Mouse (Mus musculus): ENCODE results near the gene Zpr1. TPM values are rescaled to one million over a fixed set of nuclear protein-coding genes. Genes with fewer than 3 reads are reported as not detected.

The Zpr1 gene
- polyA plus RNA-seq, 1 experiment from 2014 or later: 57.4 TPM

- no peak for ATAC-seq (ENCODE audit: insufficient number of reproducible peaks, low FRiP score, low TSS enrichment, low read depth)
- 43% methylated on average over 7 of the region's 7 CpGs for WGBS
Measured at GRCm38 (mm10) chr9:46268343-46268873, 4.5 kb upstream of the Zpr1 start, which contains the start of gene Apoa5. TSS of gene Apoa5 (plus strand) at chr9:46268633.

GRCm38 (mm10) chr9:46269125-46269524 lies 3.7 kb upstream of the Zpr1 start:
- no peak overlapping the region for H3K9ac ChIP-seq
- no peak overlapping the region for H3K4me2 ChIP-seq (replicated peaks)
- H3K36me3 ChIP-seq: no peaks in the 10 kb centered on the region
- WGBS: 88% methylated on average over 5 of the region's 5 CpGs
- no peak for ATAC-seq (ENCODE audit: insufficient number of reproducible peaks, low FRiP score, low TSS enrichment, low read depth)
- peaks cover 16% of the 10 kb centered on the region for H3K27me3 ChIP-seq
- no peak overlapping the region for H3K27ac ChIP-seq (replicated peaks)
- no peak overlapping the region for H3K4me3 ChIP-seq (replicated peaks)
- peaks cover 11% of the 10 kb centered on the region for H3K4me1 ChIP-seq
- no peaks in the 10 kb centered on the region for H3K9me3 ChIP-seq (replicated peaks)

More at GRCm38 (mm10) chr9:46268343-46268873, 4.5 kb upstream of the Zpr1 start, which contains the start of gene Apoa5:
- H3K4me3 ChIP-seq (replicated peaks): no peak within 1 kb of the TSS
- H3K9me3 ChIP-seq (replicated peaks): no peaks in the 10 kb centered on the region
- no peaks in the 10 kb centered on the region for H3K36me3 ChIP-seq
- H3K4me2 ChIP-seq (replicated peaks): no peak within 1 kb of the TSS
- H3K9ac ChIP-seq: no peak within 1 kb of the TSS
- H3K27ac ChIP-seq (replicated peaks): no peak within 1 kb of the TSS
- H3K27me3 ChIP-seq: peaks cover 16% of the 10 kb centered on the region
- H3K4me1 ChIP-seq: peaks cover 4% of the 10 kb centered on the region; the same call in 1 of the 2 replicates

DNA sequence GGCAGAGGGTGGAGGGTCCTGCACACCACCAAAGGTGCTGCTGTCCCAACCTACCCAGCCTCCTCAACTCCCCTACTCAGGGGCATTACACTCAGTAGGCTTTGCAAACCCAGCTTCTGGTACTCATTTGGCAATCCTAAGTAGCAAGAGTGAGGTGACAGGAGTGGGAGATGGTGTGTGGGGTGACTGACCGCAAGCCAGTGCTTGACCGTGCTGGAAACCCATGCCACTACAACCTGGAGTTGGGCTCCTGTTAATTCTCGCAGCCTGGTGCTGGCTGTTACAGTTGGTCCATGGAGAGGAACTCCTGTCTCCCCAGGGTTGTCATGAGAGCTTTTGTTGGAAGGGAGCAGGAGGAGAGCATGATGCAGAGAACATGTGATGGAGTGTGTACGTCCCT lies 2.1 kb upstream of the Zpr1 start:
- Histone ChIP-seq H3K9me3 (replicated peaks) (no peaks in the 10 kb centered on the region), H3K4me1 (peaks cover 14% of the 10 kb centered on the region), H3K27ac (replicated peaks) (no peak overlapping the region), H3K36me3 (peaks cover 15% of the 10 kb centered on the region), H3K9ac (no peak overlapping the region), H3K27me3 (peaks cover 16% of the 10 kb centered on the region), H3K4me2 (replicated peaks) (no peak overlapping the region), H3K4me3 (replicated peaks) (no peak overlapping the region)
- no peak for ATAC-seq (ENCODE audit: insufficient number of reproducible peaks, low FRiP score, low TSS enrichment, low read depth)
- 91% methylated on average over 4 of the region's 4 CpGs for WGBS

DNA sequence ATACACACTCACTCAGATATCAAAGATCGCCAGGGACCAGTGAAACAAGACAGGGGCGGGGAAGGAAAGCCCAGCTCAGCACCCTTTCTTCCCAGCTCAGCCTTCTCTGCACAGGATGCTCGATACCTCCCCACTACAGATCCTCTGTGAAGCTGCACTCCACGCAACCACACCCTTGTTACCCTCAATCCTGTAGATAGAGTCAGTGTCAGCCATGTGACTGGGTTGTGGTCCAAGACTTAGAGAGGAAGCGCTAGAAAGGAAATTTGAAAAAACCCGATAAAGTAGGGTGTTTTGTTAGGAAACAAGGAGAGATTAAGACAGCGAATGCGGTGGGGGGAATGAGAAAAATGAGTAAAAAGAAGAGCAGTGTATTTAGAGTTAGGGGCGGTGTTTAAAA lies 794 bp upstream of the Zpr1 start:
- ATAC-seq (ENCODE audit: insufficient number of reproducible peaks, low FRiP score, low TSS enrichment, low read depth): no peak
- Histone ChIP-seq H3K9me3 (replicated peaks) (no peaks in the 10 kb centered on the region), H3K4me1 (peaks cover 14% of the 10 kb centered on the region), H3K4me2 (replicated peaks) (no peak overlapping the region; the same call in 1 of the 2 replicates), H3K36me3 (peaks cover 28% of the 10 kb centered on the region), H3K27ac (replicated peaks) (no peak overlapping the region), H3K9ac (no peak overlapping the region), H3K27me3 (peaks cover 16% of the 10 kb centered on the region), H3K4me3 (replicated peaks) (peak overlapping the region; percentile 89; the same call in 1 of the 2 replicates)
- 84% methylated on average over 9 of the region's 9 CpGs for whole genome bisulfite sequencing

DNA sequence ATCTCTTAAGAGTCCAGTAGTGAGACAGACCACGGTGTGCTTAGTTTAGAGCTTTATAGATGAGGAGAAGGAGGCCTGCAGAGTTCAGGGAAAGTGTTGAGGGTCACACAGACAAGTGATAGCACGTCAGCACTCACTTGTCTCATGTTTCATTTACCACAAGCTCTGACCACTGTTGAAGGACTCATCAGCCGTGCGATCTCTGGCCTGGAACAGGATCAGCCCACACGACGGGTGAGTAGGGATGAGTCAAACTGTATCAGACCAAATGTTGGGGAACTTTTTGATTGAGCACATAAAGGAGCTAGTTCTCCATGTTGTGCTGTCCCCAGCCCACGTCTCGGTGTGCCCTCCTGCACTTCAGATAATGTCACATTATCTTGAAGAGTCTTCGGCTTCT lies 1.6 kb downstream of the Zpr1 start:
- Histone ChIP-seq H3K4me3 (replicated peaks) (peak overlapping the region; percentile 89; the same call in 1 of the 2 replicates), H3K4me1 (peaks cover 14% of the 10 kb centered on the region), H3K9ac (no peak overlapping the region), H3K36me3 (peaks cover 47% of the 10 kb centered on the region), H3K9me3 (replicated peaks) (no peaks in the 10 kb centered on the region), H3K4me2 (replicated peaks) (peak overlapping the region; percentile 80; the same call in 1 of the 2 replicates), H3K27me3 (peaks cover 16% of the 10 kb centered on the region), H3K27ac (replicated peaks) (no peak overlapping the region)
- ATAC-seq (ENCODE audit: insufficient number of reproducible peaks, low FRiP score, low TSS enrichment, low read depth): no peak
- 83% methylated on average over 9 of the region's 9 CpGs for WGBS

DNA sequence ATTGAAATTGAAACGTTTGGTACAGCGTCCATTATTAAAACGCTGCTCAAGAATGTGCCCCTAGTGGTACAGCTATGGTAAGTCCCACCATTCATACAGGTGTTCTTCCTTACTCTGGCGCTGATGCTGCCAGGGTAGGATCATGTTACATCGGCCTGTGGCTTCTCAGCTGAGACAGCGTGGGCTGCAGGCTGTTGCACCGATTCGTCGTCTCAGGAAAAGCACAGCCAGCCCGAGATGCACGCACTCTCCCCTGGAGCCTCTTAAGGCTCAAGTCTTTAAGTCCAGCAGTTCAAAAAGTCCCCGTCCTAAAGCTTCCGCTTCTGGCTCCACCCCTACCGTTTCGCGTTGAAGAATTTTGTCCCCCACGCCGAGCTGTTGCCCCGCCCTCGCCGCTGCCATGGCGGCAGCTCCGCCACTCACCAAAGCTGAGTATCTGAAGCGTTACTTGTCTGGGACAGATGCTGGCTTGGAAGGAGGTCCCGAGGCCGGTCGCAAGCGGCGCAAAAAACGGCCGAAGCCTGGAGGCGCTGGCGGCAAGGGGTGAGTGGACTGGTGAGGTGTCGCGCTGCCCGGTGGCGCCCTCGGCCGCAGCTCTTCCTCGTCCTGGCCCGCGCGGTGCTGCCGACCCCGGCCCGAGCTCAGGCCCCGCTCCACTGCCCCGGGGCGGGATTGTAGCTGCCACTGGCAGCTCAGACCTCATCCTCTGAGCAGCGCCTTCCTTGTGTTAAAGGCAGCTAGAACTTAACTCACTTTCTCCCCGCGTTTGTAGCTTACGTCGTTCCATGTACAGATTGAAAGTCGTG lies 10.0 kb downstream of the Zpr1 start, which contains the start of gene Bud13:
Gene Bud13 (plus strand): TSS at position 378 of the 806 bp plus-strand sequence.
- under 1% methylated on average over 55 of the region's 55 CpGs for WGBS
- H3K9me3 ChIP-seq (replicated peaks): no peaks in the 10 kb centered on the region
- H3K27ac ChIP-seq (replicated peaks): peak within 1 kb of the TSS; percentile 85
- peaks cover 50% of the 10 kb centered on the region for H3K36me3 ChIP-seq
- H3K4me1 ChIP-seq: peaks cover 18% of the 10 kb centered on the region
- H3K4me3 ChIP-seq (replicated peaks): peak within 1 kb of the TSS; percentile 75
- peak within 1 kb of the TSS; percentile 77 for H3K9ac ChIP-seq
- peak within 1 kb of the TSS; percentile 53 for H3K4me2 ChIP-seq (replicated peaks)
- peak; percentile 89 for ATAC-seq (ENCODE audit: insufficient number of reproducible peaks, low FRiP score, low TSS enrichment, low read depth)
- H3K27me3 ChIP-seq: no peaks in the 10 kb centered on the region

GRCm38 (mm10) chr9:46298381-46298780 lies 25.5 kb downstream of the Zpr1 start:
- 79% methylated on average over 4 of the region's 4 CpGs for WGBS

GRCm38 (mm10) chr9:46302142-46302541 lies 29.3 kb downstream of the Zpr1 start:
- Histone ChIP-seq H3K9me3 (replicated peaks) (no peaks in the 10 kb centered on the region), H3K4me2 (replicated peaks) (no peak overlapping the region), H3K27ac (replicated peaks) (no peak overlapping the region), H3K9ac (no peak overlapping the region), H3K4me3 (replicated peaks) (no peak overlapping the region), H3K36me3 (peaks cover 20% of the 10 kb centered on the region), H3K4me1 (no peaks in the 10 kb centered on the region), H3K27me3 (no peaks in the 10 kb centered on the region)
- WGBS: 9% methylated on average over 2 of the region's 2 CpGs
- no peak for ATAC-seq (ENCODE audit: insufficient number of reproducible peaks, low FRiP score, low TSS enrichment, low read depth)

More at GRCm38 (mm10) chr9:46298381-46298780, 25.5 kb downstream of the Zpr1 start:
- Histone ChIP-seq H3K36me3 (peaks cover 49% of the 10 kb centered on the region), H3K27ac (replicated peaks) (no peak overlapping the region), H3K4me3 (replicated peaks) (no peak overlapping the region), H3K4me2 (replicated peaks) (no peak overlapping the region), H3K9me3 (replicated peaks) (no peaks in the 10 kb centered on the region), H3K27me3 (no peaks in the 10 kb centered on the region), H3K9ac (no peak overlapping the region), H3K4me1 (no peaks in the 10 kb centered on the region)
- no peak for ATAC-seq (ENCODE audit: insufficient number of reproducible peaks, low FRiP score, low TSS enrichment, low read depth)

GRCm38 (mm10) chr9:46309121-46309520 lies 36.3 kb downstream of the Zpr1 start:
- no peak overlapping the region for H3K4me3 ChIP-seq (replicated peaks)
- H3K4me2 ChIP-seq (replicated peaks): no peak overlapping the region
- no peaks in the 10 kb centered on the region for H3K9me3 ChIP-seq (replicated peaks)
- H3K4me1 ChIP-seq: no peaks in the 10 kb centered on the region; the same call in 1 of the 2 replicates
- no peak for ATAC-seq (ENCODE audit: insufficient number of reproducible peaks, low FRiP score, low TSS enrichment, low read depth)
- peaks cover 3% of the 10 kb centered on the region; the same call in 1 of the 2 replicates for H3K27me3 ChIP-seq
- no peak overlapping the region for H3K27ac ChIP-seq (replicated peaks)
- WGBS: 11% methylated on average over 7 of the region's 7 CpGs
- H3K9ac ChIP-seq: no peak overlapping the region
- H3K36me3 ChIP-seq: no peaks in the 10 kb centered on the region

DNA sequence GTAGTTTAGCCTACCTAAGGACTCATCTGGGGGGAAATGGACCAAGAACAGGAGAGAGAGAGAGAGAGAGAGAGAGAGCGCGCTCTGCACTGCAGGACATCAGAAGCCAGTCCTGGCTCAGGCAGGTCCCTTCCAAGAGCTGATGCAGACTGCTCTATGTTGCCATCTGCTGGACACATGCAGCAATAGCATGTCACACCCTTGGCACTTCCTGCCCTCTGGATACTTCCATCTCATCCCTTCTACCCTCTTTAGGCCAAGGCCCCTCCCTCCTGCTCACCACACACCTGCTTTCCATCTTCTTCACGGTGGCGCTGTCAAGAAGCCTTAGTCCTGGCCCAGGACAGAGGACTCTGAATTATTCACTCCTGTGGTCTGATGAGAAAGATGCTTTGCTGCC lies 41.6 kb downstream of the Zpr1 start:
- Histone ChIP-seq H3K4me2 (replicated peaks) (no peak overlapping the region), H3K27me3 (0 out of 2 replicates have a peak, but pooled peaks cover 10% of the 10 kb centered on the region), H3K4me1 (no peaks in the 10 kb centered on the region), H3K9me3 (replicated peaks) (no peaks in the 10 kb centered on the region), H3K27ac (replicated peaks) (no peak overlapping the region), H3K36me3 (no peaks in the 10 kb centered on the region), H3K4me3 (replicated peaks) (no peak overlapping the region), H3K9ac (no peak overlapping the region)
- ATAC-seq (ENCODE audit: insufficient number of reproducible peaks, low FRiP score, low TSS enrichment, low read depth): no peak
- WGBS: 9% methylated on average over 4 of the region's 4 CpGs

DNA sequence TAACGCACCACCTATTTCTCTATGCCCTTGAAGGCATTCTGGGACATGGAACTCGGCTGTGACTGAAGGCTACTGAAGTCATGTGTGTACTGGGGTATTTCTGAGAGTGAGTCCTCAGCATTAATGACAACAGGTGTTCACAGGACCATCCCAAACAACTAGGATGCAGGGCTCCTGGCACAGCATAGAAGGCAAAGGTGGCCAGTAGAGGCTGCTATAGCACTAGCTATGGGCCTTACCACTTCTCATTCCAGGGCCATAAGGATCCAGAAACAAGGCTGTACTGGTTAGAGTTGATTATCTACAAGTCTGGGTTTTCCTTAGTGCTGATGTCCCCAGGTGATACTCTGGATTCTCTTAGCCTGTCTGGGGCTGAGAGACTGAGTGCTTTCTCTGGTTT lies 42.1 kb downstream of the Zpr1 start:
- Histone ChIP-seq H3K4me1 (no peaks in the 10 kb centered on the region), H3K36me3 (no peaks in the 10 kb centered on the region), H3K9me3 (replicated peaks) (no peaks in the 10 kb centered on the region), H3K4me3 (replicated peaks) (no peak overlapping the region), H3K9ac (no peak overlapping the region), H3K27ac (replicated peaks) (no peak overlapping the region), H3K4me2 (replicated peaks) (no peak overlapping the region), H3K27me3 (0 out of 2 replicates have a peak, but pooled peaks cover 10% of the 10 kb centered on the region)
- no peak for ATAC-seq (ENCODE audit: insufficient number of reproducible peaks, low FRiP score, low TSS enrichment, low read depth)
- WGBS: 45% methylated on average over 2 of the region's 2 CpGs
